Mouse (Mus musculus) heart, embryonic 16.5 days (tissue): ENCODE results near the gene Reep3. TPM values are rescaled to one million over a fixed set of nuclear protein-coding genes. Genes with fewer than 3 reads are reported as not detected.

Experiments used
- polyA plus RNA-seq: library from polyadenylated mRNA; unstranded; fragments of >200 nt; fragmentation: Nextera tagmentation; extraction: Ambion mirVana; gene quantifications from 2 replicates; pipeline ENCODE4 v1.2.1, GENCODE M21; 2015

The Reep3 gene
- polyA plus RNA-seq, 1 experiment from 2014 or later: 29.7 TPM

Other genes with a start within 250 kb of the Reep3 start
- 29.9 and 31.5 TPM in 2 replicates for gene Jmjd1c, start 820 bp downstream of the Reep3 start, polyA plus RNA-seq
- 29.8 and 33.0 TPM in 2 replicates for gene Nrbf2, start 188.4 kb upstream of the Reep3 start, polyA plus RNA-seq